Mouse (Mus musculus): ENCODE data around the gene Wfdc5. TPM values are rescaled to one million over a fixed set of nuclear protein-coding genes. Genes with fewer than 3 reads are reported as not detected.

Gene Wfdc5
- total RNA-seq, 2 experiments from 2014 or later, result not detected

DNA sequence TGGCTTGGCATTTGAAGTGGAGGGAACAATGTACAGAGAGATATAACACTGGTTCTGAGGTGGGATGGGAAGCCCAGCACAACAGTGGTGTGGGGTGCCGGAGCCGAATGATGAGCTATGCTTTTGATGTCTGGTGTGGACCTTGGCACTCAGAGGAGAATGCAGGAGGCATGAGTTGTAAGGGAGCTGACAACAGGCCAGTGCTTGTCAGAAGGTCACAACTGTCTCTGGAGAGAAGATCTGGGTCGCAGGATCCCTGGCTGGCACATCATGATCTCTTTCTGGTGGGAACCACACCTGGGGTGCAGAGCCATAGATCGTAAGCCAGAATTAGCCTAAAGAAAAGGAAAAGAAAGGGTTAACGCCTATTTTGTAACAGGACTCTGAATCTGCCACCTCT, 4.7 kb downstream of the Wfdc5 start:
- no peak for DNase-seq (ENCODE audit: low spot score)
- intact Hi-C loops (cut with DNase I), result no loop called here

GRCm38 (mm10) chr2:164175850-164176249, 6.7 kb downstream of the Wfdc5 start:
- DNase-seq (ENCODE audit: low spot score), result no peak
- intact Hi-C loops (cut with DNase I), result no loop called here

DNA sequence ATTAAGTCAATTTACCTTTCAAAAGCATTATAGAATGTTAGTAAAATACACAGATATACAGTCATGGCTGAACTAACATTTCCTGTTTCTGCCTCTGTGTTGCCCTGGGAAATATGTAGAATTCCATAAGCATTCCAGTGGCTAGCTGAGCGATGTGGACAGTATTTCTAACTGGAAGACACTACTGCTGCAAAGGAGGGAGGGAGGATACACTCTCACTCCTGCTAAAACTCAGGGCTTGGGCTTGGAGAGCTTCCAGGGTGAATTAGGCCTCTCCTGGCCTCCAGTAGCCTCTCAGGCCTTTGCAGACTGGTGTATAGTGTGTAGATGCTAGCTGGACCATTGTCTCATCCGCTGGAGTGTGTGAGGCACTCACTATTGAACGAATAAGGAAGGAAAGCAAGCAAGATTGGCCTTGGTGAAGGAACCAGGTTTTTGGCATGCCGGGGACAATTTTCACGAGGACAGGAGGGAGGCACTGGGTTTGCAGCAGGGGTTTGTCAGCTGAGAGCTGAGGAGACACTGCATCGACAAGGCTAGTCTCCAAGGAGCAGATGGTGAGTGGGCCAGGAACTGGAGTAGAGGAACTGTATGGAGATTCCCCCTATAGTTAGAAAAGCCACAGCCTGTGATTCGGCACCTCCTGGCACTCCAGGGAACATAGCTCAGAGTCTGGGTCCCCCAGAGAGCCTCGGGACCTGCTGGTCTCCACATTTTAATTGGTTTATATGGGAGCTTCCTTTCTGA, 7.7 kb downstream of the Wfdc5 start:
- DNase-seq (ENCODE audit: low spot score), result no peak
- intact Hi-C loops (cut with DNase I), result no loop called here

- intact Hi-C loops (cut with DNase I), result no loop called here
- no peak for DNase-seq (ENCODE audit: low spot score)
These were observed 9.1 kb downstream of the Wfdc5 start for GRCm38 (mm10) chr2:164173394-164173793.

DNA sequence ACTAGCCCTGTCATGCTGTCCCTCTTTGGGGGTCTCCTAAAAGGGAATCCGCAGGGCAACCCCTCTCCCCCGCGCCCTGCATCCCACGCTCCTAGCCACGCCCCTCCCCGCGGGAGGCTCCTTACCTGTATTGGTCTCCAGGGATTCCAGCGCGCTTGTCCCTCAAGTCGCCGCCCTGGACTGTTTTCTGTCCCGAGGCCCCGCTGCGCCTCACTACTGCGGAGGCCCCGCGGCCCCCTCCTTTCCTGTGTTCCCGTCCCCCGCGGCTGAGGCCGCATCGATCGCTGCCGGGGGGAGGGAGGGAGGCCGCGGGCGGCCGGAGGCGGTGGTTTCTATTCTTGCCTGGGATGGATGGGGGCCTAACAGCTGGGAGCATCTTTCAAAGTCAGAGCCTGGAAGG, 11.6 kb downstream of the Wfdc5 start, which contains the start of gene Kcns1:
Kcns1 (minus strand) TSS at position 212 of the 400 bp plus-strand sequence.
- DNase-seq (ENCODE audit: low spot score), result no peak
- intact Hi-C loops (cut with DNase I), result no loop called here

GRCm38 (mm10) chr2:164170326-164170725, 12.2 kb downstream of the Wfdc5 start:
- DNase-seq (ENCODE audit: low spot score), result no peak
- intact Hi-C loops (cut with DNase I), result no loop called here

DNA sequence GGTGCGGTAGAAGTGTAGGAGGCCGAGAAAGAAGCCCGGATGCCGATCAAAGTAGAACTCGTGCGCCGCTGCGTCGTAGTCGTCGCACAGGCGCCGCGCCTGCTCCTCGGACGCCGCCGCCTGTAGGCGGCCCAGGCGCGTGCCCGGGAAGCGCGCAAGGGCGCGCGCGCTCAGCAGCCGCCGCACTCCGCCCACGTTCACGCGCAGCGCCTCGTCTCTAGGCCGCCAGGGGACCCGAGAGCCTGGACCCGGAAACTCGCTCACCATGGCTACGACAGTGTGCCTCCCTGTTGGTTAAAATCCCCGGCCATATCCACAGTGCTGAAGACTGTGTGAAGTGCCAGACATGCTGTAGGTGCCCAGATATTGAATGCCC, 14.0 kb downstream of the Wfdc5 start:
- intact Hi-C loops (cut with DNase I), result no loop called here
- DNase-seq (ENCODE audit: low spot score), result no peak

DNA sequence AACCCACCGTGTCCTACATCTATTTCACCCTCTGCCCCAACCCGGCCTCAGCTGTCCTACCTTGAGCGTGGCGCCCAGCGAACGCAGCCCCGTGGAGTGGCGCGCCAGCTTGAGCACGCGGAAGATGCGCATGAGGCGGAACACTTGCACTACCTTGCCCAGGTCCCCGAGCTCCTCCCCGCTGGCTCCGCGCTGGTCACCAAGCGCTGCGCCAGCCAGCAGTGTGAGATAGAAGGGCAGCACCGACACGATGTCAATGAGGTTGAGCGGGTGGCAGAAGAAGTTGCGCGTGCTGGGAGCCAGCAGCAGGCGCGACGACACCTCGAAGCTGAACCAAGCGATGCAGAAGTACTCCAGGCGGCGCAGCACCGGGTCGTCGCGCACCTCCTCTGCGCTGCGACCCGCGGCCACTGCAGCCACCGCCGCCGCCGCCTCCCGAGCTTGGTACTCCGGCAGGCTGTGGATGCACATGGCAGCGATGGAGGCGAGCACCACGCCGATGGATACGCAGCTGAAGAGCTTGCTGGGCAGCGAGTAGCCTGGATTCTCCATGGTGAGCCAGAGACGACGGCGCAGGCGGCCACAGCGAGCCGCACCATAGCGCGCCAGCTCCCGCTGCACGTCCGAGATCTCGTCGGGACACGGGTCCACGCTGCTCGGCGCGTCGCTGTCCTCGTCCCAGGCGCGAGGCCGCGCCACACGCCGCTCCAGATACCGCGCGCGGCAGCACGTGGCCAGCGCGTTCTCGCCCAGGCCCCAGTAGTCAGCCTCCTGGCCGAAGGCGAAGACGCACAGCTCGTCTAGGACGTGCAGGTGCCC, 14.6 kb downstream of the Wfdc5 start:
- no peak for DNase-seq (ENCODE audit: low spot score)
- intact Hi-C loops (cut with DNase I), result no loop called here

GRCm38 (mm10) chr2:164164941-164165340, 17.6 kb downstream of the Wfdc5 start:
- DNase-seq (ENCODE audit: low spot score), result no peak
- intact Hi-C loops (cut with DNase I), result no loop called here

DNA sequence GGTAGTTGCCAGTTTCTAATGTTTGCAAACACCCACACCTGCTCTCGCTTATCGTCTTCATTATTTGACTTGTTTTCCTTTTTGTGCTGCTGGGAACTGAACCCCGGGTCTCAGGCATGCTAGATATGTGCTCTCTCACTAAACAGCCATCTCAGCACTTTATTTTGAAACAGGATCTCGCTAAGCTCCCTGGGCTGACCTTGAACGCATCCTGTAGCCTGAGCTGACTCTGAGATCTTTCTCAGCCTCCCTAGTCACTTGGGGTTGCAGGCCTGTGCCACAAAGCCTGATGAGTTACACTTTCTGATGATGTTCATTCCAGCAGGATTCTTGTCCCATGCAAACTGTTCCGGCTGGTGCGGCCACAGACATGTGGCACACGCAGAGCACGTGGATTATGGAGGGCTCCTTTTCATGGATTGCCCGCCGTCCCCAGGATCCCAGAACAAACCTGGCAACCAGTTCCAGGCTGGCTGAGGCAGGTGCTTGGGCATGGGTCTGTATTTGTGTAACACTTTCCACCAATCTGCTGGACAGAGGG, 21.0 kb downstream of the Wfdc5 start:
- intact Hi-C loops (cut with DNase I), result no loop called here

GRCm38 (mm10) chr2:164158838-164159237, 23.7 kb downstream of the Wfdc5 start:
- intact Hi-C loops (cut with DNase I), result no loop called here
- no peak for DNase-seq (ENCODE audit: low spot score)

More for the DNA sequence above, 21.0 kb downstream of the Wfdc5 start:
- DNase-seq (ENCODE audit: low spot score), result no peak

- no peak for DNase-seq (ENCODE audit: low spot score)
- intact Hi-C loops (cut with DNase I), result no loop called here
These were observed 26.4 kb downstream of the Wfdc5 start for GRCm38 (mm10) chr2:164156158-164156557.

DNA sequence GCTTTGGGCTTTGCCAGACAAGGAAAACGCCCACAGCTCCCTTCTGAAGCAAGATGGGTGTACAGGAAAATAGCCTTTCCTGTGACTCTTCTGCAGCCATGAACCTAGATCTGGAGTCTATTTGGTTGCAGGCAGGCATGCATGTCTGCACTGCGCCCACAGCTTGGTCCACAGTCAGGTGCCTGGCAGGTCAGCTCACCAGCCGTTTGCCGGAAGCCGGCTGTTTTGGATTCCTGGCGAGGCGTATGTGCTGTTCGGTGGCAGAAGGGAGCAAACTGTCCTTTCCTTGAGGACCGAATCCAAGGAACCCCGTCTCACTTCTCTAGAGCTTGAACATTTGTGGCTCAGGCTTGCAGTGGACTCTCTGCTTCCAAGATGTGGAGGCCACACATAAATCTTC, 28.5 kb downstream of the Wfdc5 start:
- DNase-seq (ENCODE audit: low spot score), result no peak
- intact Hi-C loops (cut with DNase I), result no loop called here

- intact Hi-C loops (cut with DNase I), result no loop called here
- DNase-seq (ENCODE audit: low spot score), result no peak
These were observed 30.2 kb downstream of the Wfdc5 start for GRCm38 (mm10) chr2:164152341-164152740.

GRCm38 (mm10) chr2:164150086-164150760, 32.3 kb downstream of the Wfdc5 start:
- intact Hi-C loops (cut with DNase I), result no loop called here
- DNase-seq (ENCODE audit: low spot score), result no peak

GRCm38 (mm10) chr2:164146556-164146955, 36.0 kb downstream of the Wfdc5 start:
- DNase-seq (ENCODE audit: low spot score), result no peak
- intact Hi-C loops (cut with DNase I), result no loop called here

- intact Hi-C loops (cut with DNase I), result no loop called here
These were observed 38.0 kb downstream of the Wfdc5 start for GRCm38 (mm10) chr2:164144541-164144940.

GRCm38 (mm10) chr2:164144025-164144424, 38.5 kb downstream of the Wfdc5 start:
- intact Hi-C loops (cut with DNase I), result no loop called here
- DNase-seq (ENCODE audit: low spot score), result no peak

More at GRCm38 (mm10) chr2:164144541-164144940, 38.0 kb downstream of the Wfdc5 start:
- no peak for DNase-seq (ENCODE audit: low spot score)

DNA sequence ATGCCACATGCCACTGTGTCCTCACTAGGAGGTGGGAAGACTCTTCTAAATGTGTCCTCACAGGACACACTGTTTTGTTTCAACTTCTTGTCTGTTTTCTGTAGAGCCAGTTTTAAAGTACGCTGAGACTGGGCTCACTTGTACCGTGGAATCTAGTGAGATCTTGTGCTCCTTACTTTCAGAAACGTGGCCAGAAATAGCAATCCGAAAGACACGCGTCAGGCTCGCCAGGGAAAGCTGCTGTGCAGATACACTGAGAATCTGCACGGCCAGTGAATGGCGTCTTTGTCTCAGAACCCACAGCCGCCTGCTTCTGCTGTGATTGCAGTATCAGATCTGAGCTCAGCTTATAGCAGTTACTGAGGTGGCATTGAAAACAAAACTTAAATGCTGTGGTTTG, 40.5 kb downstream of the Wfdc5 start:
- no peak for DNase-seq (ENCODE audit: low spot score)
- intact Hi-C loops (cut with DNase I), result no loop called here

DNA sequence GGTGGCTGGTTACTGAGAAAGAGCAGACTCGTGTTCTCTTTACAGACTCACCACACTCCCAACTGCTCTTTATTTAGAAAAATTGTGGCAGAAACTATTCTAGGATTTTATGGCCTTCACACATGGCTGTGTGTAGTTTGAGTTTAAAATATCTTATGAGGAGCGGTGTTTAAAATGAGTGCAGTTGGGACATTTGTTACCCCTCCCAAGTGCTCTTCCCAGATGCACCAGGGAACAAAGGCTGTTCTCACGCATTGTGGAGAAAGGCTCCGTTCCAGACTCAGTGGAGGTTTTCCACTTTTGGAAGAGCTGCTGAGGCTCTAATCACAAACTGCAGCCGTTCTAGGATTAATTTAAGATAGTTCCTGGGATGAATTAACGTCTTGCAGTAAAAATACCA, 44.8 kb downstream of the Wfdc5 start:
- DNase-seq (ENCODE audit: low spot score), result no peak
- intact Hi-C loops (cut with DNase I), result loop anchor here (5.0 kb wide), 1 partner anchor 205 kb away; no protein-coding TSS in a partner anchor

Data from heart, postnatal 25 days (tissue).